Mouse (Mus musculus): Measurements from ENCODE around the gene Slc39a8. TPM values are rescaled to one million over a fixed set of nuclear protein-coding genes. Genes with fewer than 3 reads are reported as not detected.

The Slc39a8 gene
- total and polyA plus RNA-seq, 3 experiments, result 19.8 to 21.5 TPM; not detected in 1

DNA sequence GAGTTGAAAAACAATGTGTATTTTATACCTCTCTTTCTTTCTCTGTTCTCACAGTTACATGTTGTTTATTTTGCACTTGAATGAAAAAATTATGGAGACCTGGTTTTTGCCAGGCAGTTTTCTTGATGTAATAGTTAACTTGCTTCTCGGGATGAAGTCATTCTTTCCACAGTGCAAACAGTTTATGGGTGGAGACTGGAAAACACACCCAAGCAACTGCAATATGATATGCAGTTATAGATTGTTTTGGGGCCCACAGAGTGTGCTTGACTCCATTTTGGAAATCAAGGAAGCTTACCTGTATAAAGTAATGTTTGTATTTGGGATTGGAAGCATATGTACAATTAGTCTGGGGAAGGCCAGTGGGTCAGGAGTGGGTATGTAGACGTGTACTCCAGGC is 112.4 kb downstream of the Slc39a8 start:
- H3K27ac ChIP-seq (ENCODE audit: control insufficient read depth, low read depth, low read length), result no peak overlapping the region

More for the DNA sequence above, 112.4 kb downstream of the Slc39a8 start:
- H3K27me3 ChIP-seq (ENCODE audit: control insufficient read depth in 1 of 2, insufficient read depth in 2 of 2, low read length in 2 of 2), result peaks cover 4 to 6% of the 10 kb centered on the region in 2 experiments; a peak in 1 of 4 replicates
- DNase-seq (ENCODE audit: low read depth, low spot score), result no peak
- H3K9me3 ChIP-seq (replicated peaks; ENCODE audit: insufficient read depth, low read length), result no peaks in the 10 kb centered on the region
- H3K4me3 ChIP-seq (ENCODE audit: control insufficient read depth in 1 of 2, insufficient read depth in 1 of 2, low read depth in 2 of 2, low read length in 2 of 2), result no peak overlapping the region
- no peak for TF ChIP-seq POLR2AphosphoS2 (IDR thresholded peaks at IDR 0.05; ENCODE audit: low read length)
- TF ChIP-seq USF1 (IDR thresholded peaks at IDR 0.05; ENCODE audit: low read depth, low read length), result no peak
- no peaks in the 10 kb centered on the region for H3K4me1 ChIP-seq (ENCODE audit: control insufficient read depth in 1 of 2, insufficient read depth in 2 of 2, low read length in 2 of 2)
- H3K9ac ChIP-seq (ENCODE audit: control insufficient read depth, low read depth, low read length, poor library complexity, severe bottlenecking), result no peak overlapping the region
- no peaks in the 10 kb centered on the region for H3K36me3 ChIP-seq (ENCODE audit: control insufficient read depth in 1 of 2, insufficient read depth in 2 of 2, low read length in 2 of 2)
- H3K79me2 ChIP-seq (ENCODE audit: control insufficient read depth, insufficient read depth, low read length, poor library complexity), result no peaks in the 10 kb centered on the region

Other genes starting within 250 kb of the Slc39a8 start
- 36.3 and 44.8 TPM in 2 replicates for gene Nfkb1, start 133.7 kb upstream of the Slc39a8 start, total RNA-seq (2012; rRNA removed)
- gene Nfkb1, start 133.7 kb upstream of the Slc39a8 start, polyA plus RNA-seq (2012; ENCODE audit: insufficient read depth in 1 of 2, insufficient read length in 2 of 2, low read depth in 1 of 2, low replicate concordance in 2 of 2, missing spikeins in 1 of 2), result 10 to 100 TPM; 59.9 to 93.6 TPM